Mouse (Mus musculus): Measurements from ENCODE around the gene Cdc42bpb. TPM values are rescaled to one million over a fixed set of nuclear protein-coding genes. Genes with fewer than 3 reads are reported as not detected.

Gene Cdc42bpb
- polyA plus RNA-seq, 1 experiment: not detected

- TF ChIP-seq GATA1 (IDR thresholded peaks at IDR 0.05; ENCODE audit: low read length): no peak
Measured at GRCm38 (mm10) chr12:111404880-111405279, 27.4 kb upstream of the Cdc42bpb start.

GRCm38 (mm10) chr12:111401454-111402184, 24.1 kb upstream of the Cdc42bpb start:
- no peak for TF ChIP-seq GATA1 (IDR thresholded peaks at IDR 0.05; ENCODE audit: low read length)

GRCm38 (mm10) chr12:111396997-111397396, 19.5 kb upstream of the Cdc42bpb start:
- no peak for TF ChIP-seq GATA1 (IDR thresholded peaks at IDR 0.05; ENCODE audit: low read length)

GRCm38 (mm10) chr12:111394008-111394407, 16.5 kb upstream of the Cdc42bpb start:
- no peak for TF ChIP-seq GATA1 (IDR thresholded peaks at IDR 0.05; ENCODE audit: low read length)

- TF ChIP-seq GATA1 (IDR thresholded peaks at IDR 0.05; ENCODE audit: low read length): no peak
Measured at GRCm38 (mm10) chr12:111387146-111387545, 9.6 kb upstream of the Cdc42bpb start.

- no peak for TF ChIP-seq GATA1 (IDR thresholded peaks at IDR 0.05; ENCODE audit: low read length)
Measured at GRCm38 (mm10) chr12:111386642-111387120, 9.2 kb upstream of the Cdc42bpb start.

- TF ChIP-seq GATA1 (IDR thresholded peaks at IDR 0.05; ENCODE audit: low read length): no peak
Measured at GRCm38 (mm10) chr12:111385883-111386641, 8.5 kb upstream of the Cdc42bpb start.

GRCm38 (mm10) chr12:111378812-111379211, 1.3 kb upstream of the Cdc42bpb start:
- no peak for TF ChIP-seq GATA1 (IDR thresholded peaks at IDR 0.05; ENCODE audit: low read length)

- no peak for TF ChIP-seq GATA1 (IDR thresholded peaks at IDR 0.05; ENCODE audit: low read length)
Measured at GRCm38 (mm10) chr12:111377986-111378490, 520 bp upstream of the Cdc42bpb start.

GRCm38 (mm10) chr12:111376826-111377331, 639 bp downstream of the Cdc42bpb start:
- TF ChIP-seq GATA1 (IDR thresholded peaks at IDR 0.05; ENCODE audit: low read length): no peak

GRCm38 (mm10) chr12:111376053-111376452, 1.5 kb downstream of the Cdc42bpb start:
- no peak for TF ChIP-seq GATA1 (IDR thresholded peaks at IDR 0.05; ENCODE audit: low read length)

- no peak for TF ChIP-seq GATA1 (IDR thresholded peaks at IDR 0.05; ENCODE audit: low read length)
Measured at GRCm38 (mm10) chr12:111375559-111375958, 2.0 kb downstream of the Cdc42bpb start.

- no peak for TF ChIP-seq GATA1 (IDR thresholded peaks at IDR 0.05; ENCODE audit: low read length)
Measured at GRCm38 (mm10) chr12:111374727-111375126, 2.8 kb downstream of the Cdc42bpb start.

- TF ChIP-seq GATA1 (IDR thresholded peaks at IDR 0.05; ENCODE audit: low read length): no peak
Measured at GRCm38 (mm10) chr12:111373411-111373810, 4.1 kb downstream of the Cdc42bpb start.

- TF ChIP-seq GATA1 (IDR thresholded peaks at IDR 0.05; ENCODE audit: low read length): no peak
Measured at GRCm38 (mm10) chr12:111371905-111372304, 5.6 kb downstream of the Cdc42bpb start.

GRCm38 (mm10) chr12:111370249-111370648, 7.3 kb downstream of the Cdc42bpb start:
- no peak for TF ChIP-seq GATA1 (IDR thresholded peaks at IDR 0.05; ENCODE audit: low read length)

All from G1E-ER4 (cell line).